Mouse (Mus musculus) G1E (cell line): Measurements from ENCODE around the gene Stk24.

Experiments used
- CTCF ChIP-seq: IDR thresholded peaks from 2 replicates; pipeline ENCODE4 v1.5.1; 2012; ENCODE audit warnings: low read depth, low read length, inconsistent platforms, mixed read lengths
- GATA1 ChIP-seq: IDR thresholded peaks from 2 replicates; pipeline ENCODE4 v1.6.1; 2012; ENCODE audit warnings: borderline replicate concordance, low read length, inconsistent platforms, mixed read lengths
- POLR2AphosphoS5 ChIP-seq: IDR thresholded peaks from 2 replicates; pipeline ENCODE4 v1.6.1; 2012; ENCODE audit warnings: low read depth, low read length, inconsistent platforms; ENCODE audit not compliant: insufficient replicate concordance

- TF ChIP-seq CTCF (no peak), POLR2AphosphoS5 (no peak), GATA1 (no peak)
These were observed 127.3 kb downstream of the Stk24 start for GRCm38 (mm10) chr14:121252542-121252941.
